Mouse (Mus musculus) thymus, adult 2 months (tissue): ENCODE results near the gene Msrb2.

Experiments used
- CTCF ChIP-seq: fragments of 200-500 bp; IDR thresholded peaks from 2 replicates; pipeline ENCODE4 v1.5.1; 2012; ENCODE audit warnings: mild to moderate bottlenecking, control low read depth, low read length, moderate library complexity, borderline replicate concordance; ENCODE audit not compliant: control insufficient read depth, poor library complexity, insufficient read depth; ENCODE audit errors: extremely low read depth
- POLR2A ChIP-seq: fragments of 200-500 bp; IDR thresholded peaks from 2 replicates; pipeline ENCODE4 v1.6.1; 2012; ENCODE audit warnings: mild to moderate bottlenecking, low read length, control low read depth, moderate library complexity; ENCODE audit not compliant: control insufficient read depth, poor library complexity, insufficient read depth; ENCODE audit errors: extremely low read depth

- TF ChIP-seq CTCF (no peak), POLR2A (no peak)
Measured at GRCm38 (mm10) chr2:19390411-19391143, 19.3 kb downstream of the Msrb2 start.
